Mouse (Mus musculus): ENCODE results near the gene Slc22a12.
A peak's percentile ranks its signal among the peaks of the same experiment; 100 is the strongest.

Slc22a12 gene

GRCm38 (mm10) chr19:6542367-6543034 lies at the start of gene Slc22a12:
Slc22a12 (minus strand) TSS chr19:6543032.
- DNase-seq = peak; percentile 13 to 26

GRCm38 (mm10) chr19:6572001-6572400 lies 29.2 kb upstream of the Slc22a12 start:
- peak; percentile 84 to 87 for DNase-seq

GRCm38 (mm10) chr19:6571476-6571875 lies 28.6 kb upstream of the Slc22a12 start:
- DNase-seq = peak in 1 of 2 experiments; percentile 48

- DNase-seq = no peak
Observed at GRCm38 (mm10) chr19:6569561-6569960, 26.7 kb upstream of the Slc22a12 start.

GRCm38 (mm10) chr19:6569021-6569420 lies 26.2 kb upstream of the Slc22a12 start:
- peak in 1 of 2 experiments; percentile 31 for DNase-seq

GRCm38 (mm10) chr19:6566450-6566849 lies 23.6 kb upstream of the Slc22a12 start:
- DNase-seq = peak in 1 of 2 experiments; percentile 30

GRCm38 (mm10) chr19:6565136-6565535 lies 22.3 kb upstream of the Slc22a12 start:
- DNase-seq = peak in 1 of 2 experiments; percentile 16

GRCm38 (mm10) chr19:6560246-6560815 lies 17.5 kb upstream of the Slc22a12 start:
- DNase-seq = no peak

GRCm38 (mm10) chr19:6559576-6559975 lies 16.7 kb upstream of the Slc22a12 start:
- no peak for DNase-seq

- DNase-seq = peak in 1 of 2 experiments; percentile 12
Observed at GRCm38 (mm10) chr19:6553819-6554582, 11.2 kb upstream of the Slc22a12 start.

GRCm38 (mm10) chr19:6553174-6553573 lies 10.3 kb upstream of the Slc22a12 start:
- no peak for DNase-seq

GRCm38 (mm10) chr19:6552302-6553028 lies 9.6 kb upstream of the Slc22a12 start:
- DNase-seq = peak; percentile 71 to 76

GRCm38 (mm10) chr19:6551215-6551614 lies 8.4 kb upstream of the Slc22a12 start:
- DNase-seq = no peak

- DNase-seq = peak; percentile 82 to 86
Observed at GRCm38 (mm10) chr19:6549566-6549965, 6.7 kb upstream of the Slc22a12 start.

- DNase-seq = peak; percentile 59 to 68
Observed at GRCm38 (mm10) chr19:6548431-6549410, 5.9 kb upstream of the Slc22a12 start.

- DNase-seq = peak; percentile 10 to 35
Observed at GRCm38 (mm10) chr19:6547801-6548200, 5.0 kb upstream of the Slc22a12 start.

- DNase-seq = peak; percentile 91 to 93
Observed at GRCm38 (mm10) chr19:6546096-6546495, 3.3 kb upstream of the Slc22a12 start.

- peak in 1 of 2 experiments; percentile 20 for DNase-seq
Observed at GRCm38 (mm10) chr19:6545481-6545880, 2.6 kb upstream of the Slc22a12 start.

GRCm38 (mm10) chr19:6544712-6545111 lies 1.9 kb upstream of the Slc22a12 start:
- peak in 1 of 2 experiments; percentile 13 for DNase-seq

GRCm38 (mm10) chr19:6543518-6543917 lies 686 bp upstream of the Slc22a12 start:
- DNase-seq = peak in 1 of 2 experiments; percentile 16

GRCm38 (mm10) chr19:6543035-6543383 lies 177 bp upstream of the Slc22a12 start:
- no peak for DNase-seq

GRCm38 (mm10) chr19:6541521-6541920 lies 1.3 kb downstream of the Slc22a12 start:
- no peak for DNase-seq

All from cerebellum, adult 18-20 months (tissue).